Mouse (Mus musculus) MEL (cell line): ENCODE data around the gene Carf.

Experiments used
- BHLHE40 ChIP-seq: IDR thresholded peaks from 2 replicates; pipeline ENCODE4 v1.6.1; 2012; ENCODE audit warnings: low read depth, mild to moderate bottlenecking, inconsistent platforms, low read length, improper control_type of control experiment, borderline replicate concordance
- CTCF ChIP-seq, 3 experiments: IDR thresholded peaks in 2 of 3; conservative IDR thresholded peaks in 1 of 3; 2 replicates each; pipeline ENCODE4 v1.5.1; 2011 to 2012; ENCODE audit warnings: low read length in 3 of 3, low read depth in 2 of 3, mild to moderate bottlenecking in 2 of 3, improper control_type of control experiment in 1 of 3, inconsistent platforms in 1 of 3, mixed read lengths in 1 of 3, moderate library complexity in 1 of 3; ENCODE audit not compliant: control insufficient read depth in 1 of 3, insufficient read depth in 1 of 3, poor library complexity in 1 of 3, severe bottlenecking in 1 of 3
- EP300 ChIP-seq, 2 experiments: IDR thresholded peaks; 2 replicates each; pipeline ENCODE4 v1.6.1; 2011; ENCODE audit warnings: improper control_type of control experiment in 2 of 2, low read length in 2 of 2, low read depth in 1 of 2, mild to moderate bottlenecking in 1 of 2
- HCFC1 ChIP-seq: IDR thresholded peaks from 2 replicates; pipeline ENCODE4 v1.6.1; 2012; ENCODE audit warnings: low read depth, mild to moderate bottlenecking, inconsistent platforms, low read length, improper control_type of control experiment, moderate library complexity
- JUND ChIP-seq: IDR thresholded peaks from 2 replicates; pipeline ENCODE4 v1.6.1; 2011; ENCODE audit warnings: low read depth, mild to moderate bottlenecking, improper control_type of control experiment, low read length
- MXI1 ChIP-seq: IDR thresholded peaks from 2 replicates; pipeline ENCODE4 v1.6.1; 2011; ENCODE audit warnings: mild to moderate bottlenecking, low read depth, low read length, improper control_type of control experiment
- MYC ChIP-seq: IDR thresholded peaks from 2 replicates; pipeline ENCODE4 v1.6.1; 2011; ENCODE audit warnings: low read depth, mild to moderate bottlenecking, low read length, improper control_type of control experiment, moderate library complexity
- POLR2A ChIP-seq, 2 experiments: IDR thresholded peaks; 2 replicates each; pipeline ENCODE4 v1.6.1; 2011 to 2012; ENCODE audit warnings: low read length in 2 of 2, mild to moderate bottlenecking in 2 of 2, control low read depth in 1 of 2, improper control_type of control experiment in 1 of 2, low read depth in 1 of 2, moderate library complexity in 1 of 2; ENCODE audit not compliant: control insufficient read depth in 1 of 2, insufficient read depth in 1 of 2, poor library complexity in 1 of 2
- POLR2AphosphoS5 ChIP-seq: IDR thresholded peaks from 2 replicates; pipeline ENCODE4 v1.6.1; 2012; ENCODE audit warnings: low read depth, borderline replicate concordance, mild to moderate bottlenecking, inconsistent platforms, low read length, moderate library complexity, mixed read lengths
- SMC3 ChIP-seq: IDR thresholded peaks from 2 replicates; pipeline ENCODE4 v1.6.1; 2011; ENCODE audit warnings: low read depth, low read length, improper control_type of control experiment
- TAL1 ChIP-seq: IDR thresholded peaks from 2 replicates; pipeline ENCODE4 v1.6.1; 2012; ENCODE audit warnings: mild to moderate bottlenecking, inconsistent platforms, low read length, moderate library complexity, mixed read lengths

DNA sequence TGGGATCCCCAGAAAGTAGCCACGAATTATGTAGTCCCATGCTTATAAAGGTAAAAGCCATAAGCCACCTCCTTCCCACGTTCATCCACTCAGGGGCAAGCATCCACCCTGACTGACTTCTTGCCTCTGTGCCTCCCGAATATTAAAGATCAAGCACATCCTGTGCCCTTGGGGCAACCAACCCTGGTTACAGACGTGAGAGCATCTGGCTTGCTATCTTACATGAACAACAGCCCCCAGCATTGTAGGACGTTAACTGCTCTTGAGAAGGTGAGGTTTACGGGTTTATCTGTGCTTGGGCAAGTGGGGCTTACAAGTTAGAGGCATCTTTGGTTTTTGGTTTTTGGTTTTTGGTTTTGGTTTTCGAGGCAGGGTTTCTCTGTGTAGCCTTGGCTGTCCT is 58.6 kb downstream of the Carf start:
- TF ChIP-seq CTCF (IDR thresholded peaks at IDR 0.05 in 2 of 3, conservative IDR thresholded peaks at IDR 0.05 in 1 of 3; ENCODE audit: control insufficient read depth in 1 of 3, insufficient read depth in 1 of 3, low read depth in 2 of 3, low read length in 3 of 3, poor library complexity in 1 of 3, severe bottlenecking in 1 of 3) (no peak), EP300 (IDR thresholded peaks at IDR 0.05; ENCODE audit: low read depth in 1 of 2, low read length in 2 of 2) (no peak), SMC3 (no peak), TAL1 (no peak), MXI1 (no peak), POLR2A (IDR thresholded peaks at IDR 0.05; ENCODE audit: control insufficient read depth in 1 of 2, insufficient read depth in 1 of 2, low read depth in 1 of 2, low read length in 2 of 2, poor library complexity in 1 of 2) (no peak), JUND (no peak), HCFC1 (no peak), POLR2AphosphoS5 (no peak), BHLHE40 (no peak), MYC (no peak)
